Mouse (Mus musculus) olfactory bulb, adult 2 months (tissue): Measurements from ENCODE around the gene Ccdc33. TPM values are rescaled to one million over a fixed set of nuclear protein-coding genes. Genes with fewer than 3 reads are reported as not detected.
A peak's percentile ranks its signal among the peaks of the same experiment; 100 is the strongest.

Source experiments
- H3K27ac ChIP-seq: fragments of 200-500 bp; 2 replicates; pipeline ENCODE4 v1.5.1; 2012; ENCODE audit warnings: low read depth, low read length; ENCODE audit not compliant: insufficient read depth
- H3K4me1 ChIP-seq: fragments of 200-500 bp; 2 replicates; pipeline ENCODE4 v1.6.1; 2012; ENCODE audit warnings: low read length; ENCODE audit not compliant: control insufficient read depth, insufficient read depth
- H3K4me3 ChIP-seq: fragments of 200-500 bp; 2 replicates; pipeline ENCODE4 v1.5.1; 2012; ENCODE audit warnings: mild to moderate bottlenecking, low read depth, low read length, moderate library complexity; ENCODE audit not compliant: insufficient read depth
- CTCF ChIP-seq: fragments of 200-500 bp; IDR thresholded peaks from 2 replicates; pipeline ENCODE4 v1.5.1; 2012; ENCODE audit warnings: low read depth, mild to moderate bottlenecking, low read length, moderate library complexity; ENCODE audit not compliant: insufficient read depth
- POLR2A ChIP-seq: fragments of 200-500 bp; IDR thresholded peaks from 2 replicates; pipeline ENCODE4 v1.6.1; 2012; ENCODE audit warnings: mild to moderate bottlenecking, low read depth, low read length, moderate library complexity; ENCODE audit not compliant: insufficient read depth
- whole genome bisulfite sequencing: fragments of 180-500 bp; shearing (Covaris S2); methylation state at CpG from one replicate; pipeline ENCODE4 v1.1.7; 2018; 5-methylcytosine and 5-hydroxymethylcytosine counted together
- polyA plus RNA-seq: library from polyadenylated mRNA; stranded (reverse); fragments of >200 nt; gene quantifications from 2 replicates; pipeline ENCODE4 v1.2.4, GENCODE M21; 2012; ENCODE audit warnings: low replicate concordance; ENCODE audit not compliant: missing spikeins, insufficient read depth, insufficient read length

Gene Ccdc33
- polyA plus RNA-seq, 1 experiment, result not detected

- H3K4me3 ChIP-seq, result no peak overlapping the region
- peaks cover 21% of the 10 kb centered on the region for H3K4me1 ChIP-seq
- no peak overlapping the region for H3K27ac ChIP-seq
- 54% methylated on average over 7 of the region's 7 CpGs for WGBS
- TF ChIP-seq POLR2A (no peak), CTCF (no peak)
Measured at GRCm38 (mm10) chr9:58035951-58036698, 82.5 kb downstream of the Ccdc33 start.

- H3K4me1 ChIP-seq, result peaks cover 19% of the 10 kb centered on the region
- H3K4me3 ChIP-seq, result no peak overlapping the region
- H3K27ac ChIP-seq, result no peak overlapping the region
- TF ChIP-seq POLR2A (no peak), CTCF (no peak)
- WGBS, result 61% methylated on average over 2 of the region's 2 CpGs
Measured at GRCm38 (mm10) chr9:58035519-58035918, 83.1 kb downstream of the Ccdc33 start.

- H3K4me1 ChIP-seq, result peaks cover 26% of the 10 kb centered on the region
- H3K27ac ChIP-seq, result no peak overlapping the region
- H3K4me3 ChIP-seq, result no peak overlapping the region
- TF ChIP-seq CTCF (no peak), POLR2A (no peak)
- WGBS, result 74% methylated on average over 5 of the region's 5 CpGs
Measured at GRCm38 (mm10) chr9:58031895-58032294, 86.7 kb downstream of the Ccdc33 start.

- no peak overlapping the region for H3K4me3 ChIP-seq
- no peak overlapping the region for H3K27ac ChIP-seq
- TF ChIP-seq CTCF (no peak), POLR2A (no peak)
- peaks cover 14% of the 10 kb centered on the region for H3K4me1 ChIP-seq
- WGBS, result 94% methylated on average over 6 of the region's 6 CpGs
Measured at GRCm38 (mm10) chr9:58029635-58030034, 89.0 kb downstream of the Ccdc33 start.

- no peak for TF ChIP-seq POLR2A
- no peak for TF ChIP-seq CTCF
- Histone ChIP-seq H3K4me3 (no peak overlapping the region), H3K27ac (no peak overlapping the region), H3K4me1 (peaks cover 12% of the 10 kb centered on the region)
- WGBS, result 76% methylated on average over 5 of the region's 5 CpGs
Measured at GRCm38 (mm10) chr9:58028841-58029240, 89.8 kb downstream of the Ccdc33 start.

- Histone ChIP-seq H3K4me1 (peaks cover 12% of the 10 kb centered on the region), H3K27ac (peak overlapping the region; percentile 61), H3K4me3 (no peak overlapping the region)
- WGBS, result 23% methylated on average over 2 of the region's 2 CpGs
- TF ChIP-seq CTCF (no peak), POLR2A (no peak)
Measured at GRCm38 (mm10) chr9:58027426-58028180, 91.0 kb downstream of the Ccdc33 start.

- peaks cover 12% of the 10 kb centered on the region for H3K4me1 ChIP-seq
- WGBS, result 90% methylated on average over 9 of the region's 9 CpGs
- TF ChIP-seq POLR2A, result no peak
- no peak for TF ChIP-seq CTCF
Measured at GRCm38 (mm10) chr9:58025995-58026394, 92.6 kb downstream of the Ccdc33 start.

GRCm38 (mm10) chr9:58018385-58018784 lies 100.2 kb downstream of the Ccdc33 start:
- WGBS, result 91% methylated on average over 5 of the region's 5 CpGs

More at GRCm38 (mm10) chr9:58025995-58026394, 92.6 kb downstream of the Ccdc33 start:
- H3K4me3 ChIP-seq, result no peak overlapping the region
- no peak overlapping the region for H3K27ac ChIP-seq

GRCm38 (mm10) chr9:58016962-58017361 lies 101.7 kb downstream of the Ccdc33 start:
- no peak for TF ChIP-seq POLR2A
- TF ChIP-seq CTCF, result no peak

More at GRCm38 (mm10) chr9:58018385-58018784, 100.2 kb downstream of the Ccdc33 start:
- Histone ChIP-seq H3K4me1 (no peaks in the 10 kb centered on the region), H3K27ac (no peak overlapping the region), H3K4me3 (no peak overlapping the region)
- no peak for TF ChIP-seq POLR2A
- no peak for TF ChIP-seq CTCF

More at GRCm38 (mm10) chr9:58016962-58017361, 101.7 kb downstream of the Ccdc33 start:
- Histone ChIP-seq H3K4me1 (peaks cover 5% of the 10 kb centered on the region), H3K27ac (no peak overlapping the region), H3K4me3 (no peak overlapping the region)
- WGBS, result 59% methylated on average over 3 of the region's 3 CpGs
